Mouse (Mus musculus) cerebellum, adult 18-20 months (tissue): ENCODE results near the gene Plod3.

Source experiments
- DNase-seq, 2 experiments: peaks; one replicate each; pipeline ENCODE4 v3.0.0; 2021

Plod3 gene

GRCm38 (mm10) chr5:136965210-136965609 lies 21.6 kb upstream of the Plod3 start:
- no peak for DNase-seq

- no peak for DNase-seq
These were observed 21.1 kb upstream of the Plod3 start for GRCm38 (mm10) chr5:136965686-136966085.

GRCm38 (mm10) chr5:136966331-136966730 lies 20.5 kb upstream of the Plod3 start, which contains the start of gene Cldn15:
TSS of gene Cldn15 (plus strand) at chr5:136966616.
- DNase-seq = no peak

- no peak for DNase-seq
These were observed 19.9 kb upstream of the Plod3 start for GRCm38 (mm10) chr5:136966861-136967455.

- no peak for DNase-seq
These were observed 19.2 kb upstream of the Plod3 start for GRCm38 (mm10) chr5:136967592-136967991.

- peak; percentile 43 to 54 for DNase-seq
These were observed 16.1 kb upstream of the Plod3 start for GRCm38 (mm10) chr5:136970703-136971102.

GRCm38 (mm10) chr5:136973670-136974069 lies 13.1 kb upstream of the Plod3 start:
- DNase-seq = no peak

GRCm38 (mm10) chr5:136977769-136978168 lies 9.1 kb upstream of the Plod3 start:
- DNase-seq = no peak

GRCm38 (mm10) chr5:136979762-136980161 lies 7.1 kb upstream of the Plod3 start:
- DNase-seq = no peak

GRCm38 (mm10) chr5:136980974-136981373 lies 5.8 kb upstream of the Plod3 start:
- DNase-seq = no peak

- DNase-seq = peak; percentile 48 to 65
These were observed 4.4 kb upstream of the Plod3 start for GRCm38 (mm10) chr5:136982338-136982930.

GRCm38 (mm10) chr5:136984828-136985227 lies 2.0 kb upstream of the Plod3 start:
- no peak for DNase-seq

- DNase-seq = peak; percentile 76 to 83
These were observed 517 bp downstream of the Plod3 start for GRCm38 (mm10) chr5:136987138-136987933.

- DNase-seq = no peak
These were observed 1.1 kb downstream of the Plod3 start, which contains the start of gene Znhit1 for GRCm38 (mm10) chr5:136987934-136988271. TSS of gene Znhit1 (minus strand) at chr5:136988021.

GRCm38 (mm10) chr5:136988420-136988819 lies 1.6 kb downstream of the Plod3 start:
- peak in 1 of 2 experiments; percentile 18 for DNase-seq

- DNase-seq = no peak
These were observed 3.0 kb downstream of the Plod3 start for GRCm38 (mm10) chr5:136989801-136990200.

GRCm38 (mm10) chr5:136999449-136999848 lies 12.6 kb downstream of the Plod3 start:
- no peak for DNase-seq

GRCm38 (mm10) chr5:137000612-137001011 lies 13.8 kb downstream of the Plod3 start:
- no peak for DNase-seq

GRCm38 (mm10) chr5:137007276-137007675 lies 20.5 kb downstream of the Plod3 start:
- DNase-seq = no peak

- DNase-seq = peak; percentile 51 to 57
These were observed 23.2 kb downstream of the Plod3 start for GRCm38 (mm10) chr5:137009988-137010387.

- DNase-seq = no peak
These were observed 25.7 kb downstream of the Plod3 start for GRCm38 (mm10) chr5:137012401-137012950.

GRCm38 (mm10) chr5:137015913-137016312 lies 29.1 kb downstream of the Plod3 start:
- no peak for DNase-seq

GRCm38 (mm10) chr5:137024318-137024717 lies 37.5 kb downstream of the Plod3 start:
- DNase-seq = no peak

GRCm38 (mm10) chr5:137025132-137025531 lies 38.3 kb downstream of the Plod3 start:
- peak; percentile 79 to 88 for DNase-seq
